Mouse (Mus musculus): Measurements from ENCODE around the gene Riox1. TPM values are rescaled to one million over a fixed set of nuclear protein-coding genes. Genes with fewer than 3 reads are reported as not detected.
"Not testable (repeated sequence)": the region's sequence is repeated elsewhere in the genome, so short reads cannot be mapped to it uniquely, and the experiment has no call there.

Riox1 gene
- 13.5 and 14.6 TPM in 2 replicates for total RNA-seq (2015)
- 16.7 and 17.7 TPM in 2 replicates for total RNA-seq (2017)

DNA sequence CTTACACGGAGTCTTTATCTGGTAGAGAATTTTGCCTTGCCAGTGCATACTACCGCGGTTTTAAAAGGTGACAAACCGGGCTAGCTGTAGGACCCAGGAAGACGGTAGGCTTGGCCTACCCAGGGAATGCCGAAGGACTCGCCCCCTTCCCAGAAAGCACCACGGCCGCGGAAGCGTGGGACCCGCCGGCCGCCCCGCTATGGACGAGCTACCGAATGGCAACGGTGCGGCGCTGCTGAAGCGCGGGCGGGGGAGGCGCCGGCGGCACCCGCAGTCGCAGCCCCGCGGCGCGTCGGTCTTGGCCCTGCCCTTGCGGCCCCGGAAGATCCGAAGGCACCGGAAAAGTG is at the start of gene Riox1:
Gene Riox1, plus strand, starts transcription at position 116 of the 347 bp plus-strand sequence.
- peak; percentile 88 for ATAC-seq (replicated peaks; ENCODE audit: poor library complexity)

DNA sequence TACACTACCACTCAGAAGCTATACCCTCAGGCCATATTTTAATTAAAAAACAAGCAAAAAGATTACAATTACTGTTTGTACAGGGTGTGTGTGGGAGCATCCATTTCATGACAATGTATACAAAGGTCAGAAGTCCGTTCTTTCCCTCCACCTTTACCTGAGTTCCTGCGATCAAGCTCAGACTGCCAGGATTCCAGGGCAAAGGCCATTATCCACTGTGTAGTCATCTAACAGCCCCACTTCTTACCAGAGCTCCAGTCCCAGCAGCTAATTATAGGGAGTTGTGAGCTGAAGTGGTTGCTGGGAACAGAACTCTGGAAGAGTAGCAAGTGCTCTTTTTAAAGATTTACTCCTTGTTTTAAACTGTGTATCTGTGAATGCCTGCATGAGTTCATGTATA is 40.0 kb upstream of the Riox1 start:
- no peak for ATAC-seq (replicated peaks; ENCODE audit: poor library complexity)

DNA sequence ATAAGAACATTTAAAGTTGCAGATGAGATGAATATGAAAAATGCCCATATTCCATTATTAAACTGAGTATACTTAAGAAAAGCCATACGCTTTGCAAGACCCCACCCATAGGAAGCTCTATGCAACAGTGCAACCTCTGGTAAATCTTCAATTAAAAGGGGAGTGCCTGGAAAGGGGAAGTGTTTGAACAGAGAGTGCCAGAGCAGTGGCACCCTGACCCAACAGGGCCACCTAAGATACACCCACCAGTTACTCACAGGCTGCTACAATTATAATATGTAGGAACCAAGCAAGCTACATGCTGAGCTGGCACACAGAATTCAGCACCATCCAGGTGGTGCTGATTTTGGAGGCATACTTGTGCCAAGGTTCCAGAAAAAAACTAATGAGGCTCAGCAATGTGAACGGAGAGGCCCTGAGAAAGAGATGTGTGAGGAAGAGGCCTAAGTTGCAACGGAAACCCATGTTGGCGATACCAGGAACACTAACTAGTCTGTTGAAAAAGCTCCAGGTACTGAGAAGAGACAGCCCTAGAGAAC is 36.1 kb upstream of the Riox1 start:
- ATAC-seq (replicated peaks; ENCODE audit: poor library complexity) = peak; percentile 85

DNA sequence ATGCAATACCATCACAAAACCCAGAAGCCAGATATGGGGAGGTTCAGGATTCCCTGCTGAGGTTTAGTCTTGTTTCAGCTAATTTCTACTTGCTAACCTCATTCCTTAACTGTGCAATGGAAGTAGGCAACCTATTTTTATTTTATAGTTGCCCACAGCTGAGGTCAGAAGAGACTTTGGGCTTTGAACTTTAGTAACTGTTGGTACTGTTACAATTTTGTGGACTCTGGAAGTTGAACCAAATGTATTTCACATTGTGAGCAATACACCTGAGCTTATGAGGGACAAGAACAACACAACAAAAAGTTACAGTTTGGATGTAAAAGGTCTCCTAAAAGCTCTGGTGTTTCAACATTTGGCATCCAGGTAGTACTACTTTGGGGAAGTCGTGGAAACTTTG is 35.6 kb upstream of the Riox1 start:
- no peak for ATAC-seq (replicated peaks; ENCODE audit: poor library complexity)

DNA sequence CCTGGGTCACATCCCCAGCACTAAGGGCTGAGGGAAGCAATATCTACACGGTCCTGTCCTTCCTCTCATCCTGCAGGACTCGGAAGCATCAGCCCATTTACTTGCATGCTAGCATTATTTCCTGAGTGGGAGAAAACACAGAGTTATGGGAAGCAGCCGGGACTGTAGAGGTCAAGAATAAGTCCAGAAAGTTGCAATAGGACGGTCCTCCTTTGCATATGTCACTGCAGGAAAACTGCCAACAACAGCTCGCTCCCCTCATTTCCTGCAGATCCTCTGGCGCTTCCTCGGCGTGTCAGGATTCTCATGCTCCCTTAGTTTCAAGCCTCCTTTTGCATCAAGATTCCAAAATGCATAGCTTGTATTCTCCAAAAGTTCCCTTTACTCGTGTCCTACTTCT is 33.5 kb upstream of the Riox1 start:
- no peak for ATAC-seq (replicated peaks; ENCODE audit: poor library complexity)

DNA sequence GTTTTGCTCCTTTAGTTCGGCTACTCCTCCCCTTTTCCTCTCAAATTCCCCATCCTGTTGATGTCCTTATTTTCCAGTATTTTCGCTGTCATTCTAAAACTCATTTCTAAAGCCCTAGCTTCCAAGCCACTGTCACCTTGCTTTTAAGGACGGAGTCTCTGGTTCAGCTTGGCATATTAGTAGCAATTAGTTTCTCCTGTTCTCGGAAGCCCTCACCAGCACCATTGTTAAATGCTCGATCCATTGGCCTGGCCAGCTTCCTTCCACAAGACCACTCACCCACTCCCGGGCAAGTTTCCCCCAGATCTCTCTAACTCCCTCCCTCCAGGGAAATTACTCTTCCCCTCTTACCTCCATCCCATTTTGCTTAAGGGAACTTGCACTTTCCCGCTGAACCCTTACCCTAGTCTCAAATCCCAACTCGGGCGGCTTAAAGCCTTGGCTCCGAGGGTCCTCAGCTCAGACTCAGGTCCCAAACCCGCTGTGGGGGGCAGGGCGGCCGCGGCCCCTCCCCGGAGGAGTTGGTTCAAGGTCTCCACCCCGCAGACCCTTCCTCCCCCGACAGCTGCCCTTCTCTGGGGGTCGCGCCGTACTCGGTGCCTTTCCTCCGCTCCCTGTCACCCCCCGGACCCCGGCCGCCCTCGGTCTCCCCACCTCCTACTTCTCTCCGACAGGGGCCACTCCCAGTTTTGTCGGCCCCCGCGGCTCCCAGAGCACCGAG is 29.5 kb upstream of the Riox1 start:
- no peak for ATAC-seq (replicated peaks; ENCODE audit: poor library complexity)

DNA sequence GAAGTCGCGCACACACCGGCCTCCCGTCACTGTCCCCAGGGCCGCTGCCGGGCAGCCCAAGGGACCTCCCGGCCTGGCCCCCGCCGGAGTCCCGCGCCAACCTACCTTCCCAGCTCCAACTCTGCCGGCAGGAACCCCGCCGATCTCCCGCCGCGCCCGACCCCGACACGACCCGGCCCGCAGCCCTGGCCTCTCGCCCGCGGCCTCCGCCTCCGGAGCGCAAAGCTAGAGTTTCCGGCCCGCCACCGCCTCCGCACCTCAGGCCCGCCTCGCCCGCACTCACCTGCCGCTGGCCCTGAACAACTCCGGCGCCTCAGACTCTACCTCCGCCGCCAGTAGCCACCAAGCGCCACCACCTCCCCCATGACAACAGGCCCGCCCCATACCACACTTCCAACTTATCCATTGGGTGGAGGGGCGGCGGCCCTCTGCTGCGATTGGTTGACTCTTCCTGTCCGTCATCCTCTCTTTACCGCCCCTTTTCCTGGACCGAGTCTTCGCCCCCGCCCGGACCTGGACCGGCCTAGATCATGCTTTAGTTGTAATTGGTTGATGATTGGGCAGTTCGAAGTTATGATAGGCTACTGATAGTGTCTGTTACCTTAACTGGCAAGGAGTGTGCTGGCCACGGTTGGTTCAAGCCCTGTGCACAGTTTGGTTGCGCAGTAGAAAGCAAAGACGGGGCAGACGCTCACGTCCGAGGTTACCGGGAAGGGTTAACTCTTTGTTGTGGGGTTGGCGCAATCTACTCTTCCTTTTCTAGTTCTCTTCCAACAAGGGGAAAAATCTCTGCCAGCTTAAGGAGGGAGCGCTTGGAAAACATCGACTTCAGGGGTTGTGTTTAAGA is 28.6 kb upstream of the Riox1 start, which contains the start of gene Numb:
Gene Numb, minus strand, starts transcription at position 400 of the 847 bp plus-strand sequence.
- peak; percentile 98 for ATAC-seq (replicated peaks; ENCODE audit: poor library complexity)

DNA sequence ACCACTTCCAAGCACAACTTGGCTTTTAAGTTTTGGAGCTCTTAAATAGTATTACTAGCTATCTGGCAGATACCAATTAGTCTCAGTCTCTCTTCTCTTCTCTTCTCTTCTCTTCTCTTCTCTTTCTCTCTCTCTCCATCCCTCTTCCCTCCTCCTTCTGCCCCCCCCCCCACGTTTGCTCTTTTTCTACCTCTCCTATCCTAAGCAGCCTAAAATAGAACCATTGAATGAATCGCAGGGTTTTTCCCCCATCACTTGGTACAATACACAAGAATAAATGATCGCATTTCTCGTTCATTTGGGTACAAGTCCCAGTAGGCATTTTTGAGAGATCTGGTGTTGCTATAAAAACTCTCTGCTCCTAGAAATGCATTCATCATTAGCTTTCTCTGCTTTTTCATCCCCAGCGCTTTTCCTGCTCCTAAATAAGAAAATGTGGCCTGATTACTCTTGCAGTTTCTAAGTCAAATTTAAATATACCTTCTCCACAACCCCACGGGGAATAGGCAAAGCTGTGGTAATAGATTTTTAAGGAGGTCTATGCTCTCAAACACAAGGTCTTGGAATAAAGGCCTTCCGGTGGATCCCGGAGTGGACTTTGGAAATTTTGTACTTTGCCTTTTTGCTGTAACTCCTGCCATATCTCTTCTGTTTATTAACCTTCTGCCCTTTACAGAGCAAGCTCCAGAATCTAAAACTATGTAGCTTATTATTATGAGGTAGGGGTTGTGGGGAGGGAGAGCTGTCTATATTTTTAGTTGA is 27.5 kb upstream of the Riox1 start:
- no peak for ATAC-seq (replicated peaks; ENCODE audit: poor library complexity)

DNA sequence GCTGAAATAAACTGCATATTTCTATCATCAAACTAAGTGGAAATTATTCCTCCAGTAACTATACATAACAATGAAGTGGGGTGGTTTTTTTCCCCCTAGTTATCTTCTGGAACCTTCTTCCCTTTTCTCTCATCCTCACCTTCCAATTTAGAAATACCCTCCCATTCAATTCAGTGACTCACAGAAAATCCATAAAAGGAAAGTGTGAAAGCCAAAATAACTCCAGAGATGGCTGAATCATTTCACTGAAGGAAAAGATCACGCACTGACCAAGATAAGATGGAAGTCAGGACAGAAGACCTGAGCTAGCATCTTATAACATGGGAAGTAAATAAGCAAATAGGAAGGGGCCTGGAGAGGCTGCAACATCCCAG is 26.9 kb upstream of the Riox1 start:
- no peak for ATAC-seq (replicated peaks; ENCODE audit: poor library complexity)

DNA sequence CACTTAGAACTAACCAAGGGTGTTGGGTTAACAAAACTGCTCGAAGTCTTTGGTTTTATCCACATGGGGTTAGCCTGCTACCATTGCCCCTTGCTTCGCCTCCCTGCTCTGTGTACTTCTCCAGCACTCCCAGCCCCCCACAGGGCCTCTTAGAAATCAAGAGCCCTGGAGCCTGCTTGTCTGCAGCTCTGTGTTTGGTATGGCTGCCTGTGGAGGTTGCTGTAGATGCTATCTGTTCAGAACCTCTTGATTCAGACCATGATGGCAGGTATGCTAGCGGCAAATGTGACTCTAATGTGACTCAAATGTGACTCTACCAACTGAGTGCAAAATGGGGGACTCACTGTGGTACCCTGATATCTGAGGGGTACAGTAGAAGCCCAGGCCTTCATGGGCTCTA is 26.1 kb upstream of the Riox1 start:
- ATAC-seq (replicated peaks; ENCODE audit: poor library complexity) = no peak

DNA sequence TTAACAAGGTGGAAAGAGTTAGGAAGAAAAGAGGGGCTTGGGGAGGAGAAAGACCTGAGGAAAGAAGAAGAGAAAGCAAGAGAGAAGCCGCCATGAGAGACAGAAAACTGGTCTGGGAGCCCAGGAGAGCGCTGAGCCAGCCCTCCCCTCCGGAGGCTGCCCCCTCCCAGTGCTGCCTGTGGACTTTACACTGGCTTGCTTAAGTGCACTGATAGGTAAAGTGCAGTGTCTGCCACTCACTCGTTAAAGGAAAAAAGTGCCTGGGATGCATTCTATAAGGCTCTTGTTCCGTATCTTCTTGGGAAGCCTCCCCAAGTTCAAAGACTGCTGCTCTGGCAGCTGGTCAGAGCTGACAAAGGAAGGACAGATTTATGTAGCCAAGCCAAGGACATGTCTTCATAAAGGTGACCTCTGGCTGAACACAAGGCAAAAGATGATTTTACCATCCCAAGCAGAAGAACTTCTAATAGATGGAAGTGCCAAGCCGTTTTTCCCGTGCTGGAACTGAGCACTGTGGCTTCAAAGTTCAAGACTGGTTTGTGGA is 25.2 kb upstream of the Riox1 start:
- no peak for ATAC-seq (replicated peaks; ENCODE audit: poor library complexity)

DNA sequence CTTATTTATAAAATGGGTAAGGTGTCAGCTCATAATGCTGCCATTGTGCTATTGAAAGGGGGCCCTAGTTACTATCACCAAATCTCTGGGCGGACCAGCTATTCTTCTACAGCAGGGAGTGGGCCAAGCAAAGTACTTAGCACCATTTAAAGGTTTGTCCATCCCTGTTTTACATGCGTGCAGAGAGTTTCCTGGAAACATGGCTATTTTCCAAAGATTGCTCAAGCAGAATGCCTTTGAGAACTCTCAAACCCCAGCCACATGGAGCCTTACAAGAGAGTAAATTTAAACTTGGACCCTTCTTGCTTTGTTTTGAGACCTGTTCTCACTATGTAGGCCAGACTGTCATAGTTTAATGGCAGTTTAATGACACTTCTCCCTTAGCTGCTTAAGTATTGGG is 24.3 kb upstream of the Riox1 start:
- ATAC-seq (replicated peaks; ENCODE audit: poor library complexity) = no peak

DNA sequence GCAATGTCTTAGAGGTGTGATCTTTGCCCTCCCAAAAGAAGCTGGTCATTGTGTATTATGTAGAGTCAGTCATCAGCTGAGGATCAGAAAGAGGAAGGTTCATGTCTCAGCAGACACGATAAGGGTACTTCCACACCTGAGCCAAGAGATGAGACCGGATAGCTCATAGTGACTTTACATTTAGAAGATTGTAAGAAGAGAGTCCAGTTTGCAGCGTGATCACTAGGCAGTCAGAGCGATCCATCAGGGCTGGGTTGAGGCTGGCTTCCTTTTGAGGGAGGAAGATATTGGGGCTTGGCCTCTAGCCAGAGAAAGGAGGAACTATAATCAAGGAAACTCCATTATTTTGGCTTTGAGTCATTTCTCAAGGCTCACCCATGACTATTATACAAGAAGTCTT is 22.7 kb upstream of the Riox1 start:
- ATAC-seq (replicated peaks; ENCODE audit: poor library complexity) = peak; percentile 62

DNA sequence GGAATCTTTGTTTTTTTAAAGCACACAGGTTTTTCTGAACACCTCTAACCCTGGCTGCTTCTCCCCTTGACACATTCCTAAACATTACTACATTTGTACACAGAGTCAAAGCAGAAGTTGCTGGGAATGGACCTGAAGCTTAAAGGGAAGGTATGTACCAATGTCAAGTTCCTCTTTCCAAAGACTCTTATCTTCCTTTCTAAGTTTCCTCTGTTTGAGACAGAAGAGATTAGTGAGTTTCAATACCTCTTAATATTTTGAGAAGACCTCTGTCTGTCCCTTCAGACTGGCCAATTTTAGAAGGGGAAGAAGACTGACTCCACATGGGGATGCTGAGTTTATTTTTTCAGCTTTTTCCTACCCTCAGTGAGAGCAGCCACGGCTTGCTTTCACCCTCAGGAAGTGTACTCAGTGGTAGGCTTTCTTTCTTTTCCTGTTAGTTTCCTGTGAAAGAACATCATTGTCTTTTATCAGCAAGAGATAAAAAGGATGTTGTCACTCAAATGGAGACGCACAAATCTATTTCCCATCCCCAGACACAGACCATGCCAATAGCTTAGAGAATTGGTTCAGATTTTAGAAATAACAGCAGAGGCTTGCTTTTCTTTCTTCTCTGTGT is 21.1 kb upstream of the Riox1 start:
- peak; percentile 83 for ATAC-seq (replicated peaks; ENCODE audit: poor library complexity)

DNA sequence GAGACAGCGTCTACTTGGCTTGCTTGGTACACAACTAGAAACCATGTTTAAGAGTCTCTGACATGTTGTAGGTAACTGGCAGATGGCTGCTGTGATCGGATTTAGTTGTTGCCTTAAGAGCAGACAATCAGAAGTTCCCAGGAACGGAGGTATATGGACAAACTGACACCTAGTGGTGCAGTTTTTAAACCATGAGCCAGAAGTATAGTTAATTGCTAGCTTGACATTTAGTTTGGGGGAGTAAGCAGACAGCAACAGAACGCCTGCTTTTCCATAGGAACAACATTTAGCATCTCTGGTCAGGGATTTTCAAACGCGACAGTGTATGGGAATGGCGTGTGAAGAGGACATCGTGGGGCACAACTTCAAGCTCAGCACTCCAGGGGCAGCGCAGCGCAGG is 12.8 kb upstream of the Riox1 start:
- ATAC-seq (replicated peaks; ENCODE audit: poor library complexity) = no peak

DNA sequence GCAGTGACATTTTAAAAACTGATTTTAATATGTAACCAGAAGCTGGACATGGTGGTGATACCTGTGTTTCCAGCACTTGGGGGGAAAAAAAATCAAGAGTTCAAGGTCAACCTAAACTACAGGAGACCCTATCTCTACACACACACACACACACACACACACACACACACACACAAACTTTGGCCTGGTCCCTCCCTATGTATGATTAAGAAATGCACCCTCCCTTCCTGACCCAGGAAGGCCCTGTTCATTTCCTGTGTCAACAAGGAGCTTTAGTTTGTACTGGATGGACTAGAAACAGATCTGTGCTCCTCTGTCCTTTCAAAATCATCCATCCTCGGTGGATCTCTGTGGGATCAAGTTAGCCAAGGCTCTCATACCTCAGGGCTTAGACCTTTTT is 11.8 kb upstream of the Riox1 start:
- ATAC-seq (replicated peaks; ENCODE audit: poor library complexity) = not testable (repeated sequence)

DNA sequence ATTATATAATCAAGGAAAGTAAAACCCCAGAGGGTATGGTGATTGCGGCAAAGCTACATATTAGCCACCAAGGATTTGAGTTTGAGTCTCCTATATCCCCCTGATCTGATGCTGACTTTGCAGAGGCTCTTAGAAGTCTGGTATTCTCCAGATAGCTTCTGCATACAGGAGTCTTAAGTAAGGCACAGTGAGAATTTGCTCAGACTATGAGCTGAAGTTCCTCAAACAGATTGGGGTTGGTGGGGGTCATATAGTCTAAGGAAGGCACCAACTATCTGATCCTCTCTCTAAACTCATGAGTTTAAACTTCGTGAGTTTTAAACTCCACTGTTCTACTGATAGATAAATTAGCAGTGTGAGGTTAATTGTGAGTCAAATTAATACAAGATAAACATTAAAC is 11.1 kb upstream of the Riox1 start:
- ATAC-seq (replicated peaks; ENCODE audit: poor library complexity) = no peak

DNA sequence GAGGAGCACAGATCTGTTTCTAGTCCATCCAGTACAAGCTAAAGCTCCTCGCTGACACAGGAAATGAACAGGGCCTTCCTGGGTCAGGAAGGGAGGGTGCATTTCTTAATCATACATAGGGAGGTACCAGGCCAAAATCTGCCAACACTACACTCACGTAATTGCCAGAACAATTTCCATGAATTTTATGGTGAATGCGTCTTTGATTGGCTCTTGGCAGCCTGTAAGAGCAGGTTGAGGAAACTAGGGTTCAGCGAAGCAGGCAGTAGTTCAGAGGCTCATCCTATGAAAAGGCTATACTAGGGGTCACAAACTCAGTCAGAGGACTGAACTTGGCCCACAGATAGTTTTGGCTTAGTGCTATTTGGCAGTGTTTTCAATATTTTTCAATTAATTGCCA is 10.4 kb upstream of the Riox1 start:
- no peak for ATAC-seq (replicated peaks; ENCODE audit: poor library complexity)

DNA sequence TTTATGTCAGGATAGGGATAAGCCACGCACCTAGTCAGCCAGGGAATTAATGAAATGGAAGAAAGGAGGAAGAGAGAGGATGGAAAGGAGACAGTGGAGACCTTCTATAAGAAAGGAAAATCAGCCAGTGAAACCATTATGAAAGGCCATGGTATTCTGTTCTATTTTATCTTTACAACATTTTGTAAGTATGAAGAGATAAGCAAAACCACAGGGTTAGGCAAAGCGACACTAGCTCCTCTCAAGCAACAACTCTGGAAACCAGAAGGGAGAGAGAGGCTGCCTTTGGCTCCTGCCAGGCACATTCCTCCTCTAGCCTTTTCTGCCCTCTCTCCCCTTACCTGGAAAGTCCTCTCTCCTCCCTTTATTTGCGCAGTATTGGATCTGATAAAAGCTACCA is 8.5 kb upstream of the Riox1 start:
- peak; percentile 61 for ATAC-seq (replicated peaks; ENCODE audit: poor library complexity)

DNA sequence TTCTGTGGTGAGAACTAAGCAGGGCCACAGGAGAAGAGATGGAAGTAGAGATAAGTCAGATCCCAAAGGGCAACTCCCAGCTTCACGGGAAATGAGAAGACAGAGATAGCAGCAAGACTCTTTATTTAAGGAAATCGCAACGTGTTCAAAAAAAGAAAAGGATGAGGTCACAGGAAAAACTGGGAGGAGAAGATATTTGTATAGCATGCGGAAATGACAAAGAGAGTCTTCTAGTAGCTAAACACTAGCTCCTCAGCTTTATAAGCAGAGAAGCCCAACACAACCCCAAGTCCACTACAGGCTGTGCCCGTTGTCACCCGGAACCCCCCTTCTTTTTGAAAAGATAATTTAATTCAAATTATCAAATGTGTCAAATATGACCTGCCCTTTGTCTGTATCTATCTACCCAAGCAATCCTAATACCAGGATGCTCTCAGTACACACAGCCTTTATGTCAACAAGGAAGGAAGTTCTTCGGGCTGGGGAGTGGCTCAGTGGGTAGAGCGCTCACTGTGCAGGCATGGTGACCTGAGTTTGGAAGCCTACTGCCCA is 3.1 kb upstream of the Riox1 start:
- no peak for ATAC-seq (replicated peaks; ENCODE audit: poor library complexity)

Measured in megakaryocyte progenitor cell, adult 5-6 weeks (primary cell).